Mouse (Mus musculus) common myeloid progenitor, adult 5-6 weeks (primary cell): ENCODE results near the gene Dlat. TPM values are rescaled to one million over a fixed set of nuclear protein-coding genes. Genes with fewer than 3 reads are reported as not detected.
"Not testable (repeated sequence)": the region's sequence is repeated elsewhere in the genome, so short reads cannot be mapped to it uniquely, and the experiment has no call there.

ENCODE experiments used
- ATAC-seq: replicated peaks from 2 replicates; pipeline ENCODE4 v1.8.0; 2016; ENCODE audit warnings: low read depth, mild to moderate bottlenecking, moderate TSS enrichment, inconsistent platforms; ENCODE audit not compliant: poor library complexity, severe bottlenecking
- total RNA-seq: library from RNA; stranded (forward); fragments of 200-1000, 187-1606 nt; gene quantifications from 2 replicates; pipeline ENCODE4 v1.2.3, GENCODE M21; 2017

Gene Dlat
- total RNA-seq, 1 experiment from 2014 or later = 49.9 TPM

DNA sequence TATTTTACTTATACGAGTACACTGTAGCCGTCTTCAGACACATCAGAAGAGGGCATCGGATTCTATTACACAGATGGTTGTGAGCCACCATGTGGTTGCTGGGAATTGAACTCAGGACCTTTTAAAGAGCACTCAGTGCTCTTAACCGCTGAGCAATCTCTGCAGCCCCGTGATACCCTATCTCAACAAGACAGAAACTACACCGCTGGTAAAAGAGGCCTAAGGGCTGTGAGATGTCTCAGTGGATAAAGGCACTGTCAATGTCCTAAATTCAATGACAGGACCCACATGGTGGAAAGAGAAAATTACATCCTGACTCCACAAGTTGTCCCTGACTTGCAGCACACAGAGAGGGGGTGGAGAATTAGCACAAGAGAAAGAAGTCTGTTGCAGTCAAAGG lies 6.9 kb upstream of the Dlat start:
- no peak for ATAC-seq

DNA sequence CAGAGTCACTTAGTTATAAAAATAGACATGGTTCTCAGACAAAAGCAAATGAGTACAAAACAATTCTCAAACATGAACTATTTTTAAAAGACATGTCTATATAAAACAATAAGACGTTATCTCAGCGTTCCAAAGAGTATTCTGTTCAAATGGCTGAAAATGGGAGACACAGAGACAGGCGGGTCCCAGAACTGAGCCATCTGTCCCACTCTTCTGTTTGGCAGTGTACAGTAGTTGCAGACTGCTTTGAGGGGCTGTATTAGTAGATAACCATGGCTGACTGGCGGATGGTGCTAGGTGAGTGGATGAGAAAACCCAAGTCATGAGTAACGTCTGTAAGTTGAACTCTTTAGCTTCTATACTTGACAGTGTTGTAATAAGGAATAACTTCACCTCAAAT lies 5.2 kb upstream of the Dlat start:
- ATAC-seq = no peak

DNA sequence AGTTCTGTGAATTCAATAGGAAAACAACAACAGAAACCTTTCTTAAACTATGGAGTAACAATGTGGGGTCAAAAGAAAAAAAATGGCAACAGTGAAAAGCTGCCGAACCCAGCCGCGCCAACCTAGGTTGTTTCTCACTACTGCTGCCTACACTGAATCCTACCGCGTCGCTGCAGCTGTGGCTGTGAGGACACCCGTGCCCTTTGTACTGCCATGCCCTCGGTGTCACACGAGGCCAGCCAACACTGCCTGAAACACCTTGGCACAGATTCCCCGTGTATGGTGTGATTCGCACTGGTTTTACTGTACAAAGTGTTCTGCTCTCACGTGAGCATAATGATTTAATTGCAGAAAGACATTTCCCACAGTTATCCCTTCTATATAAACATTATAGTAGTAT lies 851 bp upstream of the Dlat start:
- ATAC-seq = 0 out of 2 replicates have a peak, but pooled peaks have one; percentile 29

DNA sequence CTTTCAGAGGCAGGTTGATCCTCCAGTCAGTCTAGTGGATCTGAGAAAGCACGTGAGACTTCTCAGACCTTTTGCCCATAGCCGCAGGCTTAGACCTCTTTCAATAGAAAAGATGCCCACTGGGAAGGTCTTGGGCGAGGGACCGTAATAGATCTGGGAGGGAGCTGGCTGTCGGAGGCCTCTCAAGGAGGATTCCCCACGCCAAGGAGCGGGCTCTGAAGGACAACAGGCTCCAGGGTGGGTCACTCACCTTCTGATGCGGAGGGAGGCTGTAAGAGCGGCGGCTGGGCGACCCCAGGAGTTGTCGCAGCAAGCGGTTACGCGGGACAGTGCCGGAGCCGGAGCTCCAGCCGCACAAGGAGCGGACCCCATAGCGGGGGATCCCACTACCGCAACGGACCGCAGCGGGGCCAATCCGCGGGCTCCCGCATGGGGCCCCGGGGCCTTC lies 615 bp downstream of the Dlat start:
- ATAC-seq = no peak

DNA sequence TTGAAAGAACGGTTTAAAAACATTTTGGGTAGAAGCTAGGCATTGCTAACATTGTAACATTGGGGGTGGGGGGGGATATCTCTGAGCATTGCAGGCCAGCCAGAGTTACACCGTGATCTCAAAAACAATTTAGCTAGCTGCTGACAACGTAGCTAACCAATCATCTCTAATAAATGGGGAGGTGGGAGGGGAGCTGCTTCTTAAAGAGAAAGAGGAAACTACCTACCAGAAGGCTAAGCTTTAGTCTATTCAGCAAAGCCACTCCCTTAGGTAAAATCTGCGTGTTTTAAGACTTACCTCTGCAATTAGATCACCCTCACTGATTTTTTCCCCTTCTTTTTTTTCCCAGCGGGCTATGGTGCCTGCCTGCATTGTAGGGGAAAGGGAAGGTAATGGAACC lies 1.2 kb downstream of the Dlat start:
- ATAC-seq = no peak

DNA sequence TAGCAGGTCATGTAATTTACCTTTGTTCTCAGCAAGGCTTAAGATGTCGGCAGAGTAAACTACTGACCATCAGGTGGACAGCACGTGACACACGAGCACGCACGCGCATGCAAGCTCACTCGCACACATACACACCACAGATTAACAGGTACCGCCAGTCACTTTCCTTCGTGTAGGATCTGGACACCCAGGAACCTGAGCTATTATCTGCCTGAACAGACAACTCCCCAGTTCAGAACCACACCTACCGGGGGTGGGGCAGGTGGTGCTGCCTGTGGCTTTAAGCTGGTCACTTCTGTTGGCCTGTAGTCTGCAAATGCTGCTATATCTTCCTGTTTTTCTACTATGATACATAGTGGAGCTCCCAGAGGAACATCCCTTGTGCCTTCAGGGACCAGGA lies 9.1 kb downstream of the Dlat start:
- no peak for ATAC-seq

DNA sequence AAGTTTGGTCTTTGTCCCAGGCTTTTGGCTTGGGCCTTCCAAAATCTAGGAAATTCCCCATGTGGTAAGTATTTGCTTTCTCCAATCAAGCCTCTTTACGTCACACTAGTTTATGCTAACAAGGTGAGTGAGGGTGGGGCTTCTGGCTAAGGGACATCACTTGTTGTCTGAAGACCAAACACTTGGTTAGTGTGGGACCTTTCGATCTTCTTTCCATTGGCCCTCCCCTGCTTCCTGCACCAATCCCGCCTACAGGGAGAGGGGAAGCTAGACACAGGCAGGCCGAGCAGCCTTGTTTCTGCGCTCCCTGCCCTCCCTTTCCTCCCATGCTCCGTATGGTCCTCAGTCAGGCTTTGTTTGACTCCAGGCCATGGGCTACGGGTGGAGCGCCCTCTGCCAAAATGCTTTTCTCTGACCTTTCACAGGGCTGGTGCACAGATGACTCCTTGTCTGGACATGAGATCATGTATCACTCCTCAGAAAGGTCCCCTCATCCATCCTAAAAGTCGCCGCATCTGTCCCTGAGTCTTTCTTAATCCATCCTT lies 12.7 kb downstream of the Dlat start:
- no peak for ATAC-seq

DNA sequence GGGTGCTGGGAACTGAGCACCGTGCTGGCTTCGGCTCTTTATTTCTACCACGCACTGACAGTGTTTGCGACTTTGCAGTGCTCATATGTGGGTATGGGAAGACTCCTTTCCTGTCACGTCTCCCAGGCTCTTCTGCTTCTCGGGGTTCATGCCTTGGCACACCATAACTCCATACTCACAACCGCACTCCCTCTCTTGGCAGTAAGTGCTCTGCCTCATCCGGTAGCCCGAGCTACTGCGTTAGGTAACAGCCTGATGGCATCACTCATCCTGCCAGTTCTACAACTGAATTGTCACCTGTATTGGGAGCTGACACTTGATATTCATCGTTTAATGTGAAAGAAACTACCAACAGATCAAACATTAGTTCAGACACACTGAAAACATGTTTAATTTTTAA lies 25.3 kb downstream of the Dlat start:
- no peak for ATAC-seq

DNA sequence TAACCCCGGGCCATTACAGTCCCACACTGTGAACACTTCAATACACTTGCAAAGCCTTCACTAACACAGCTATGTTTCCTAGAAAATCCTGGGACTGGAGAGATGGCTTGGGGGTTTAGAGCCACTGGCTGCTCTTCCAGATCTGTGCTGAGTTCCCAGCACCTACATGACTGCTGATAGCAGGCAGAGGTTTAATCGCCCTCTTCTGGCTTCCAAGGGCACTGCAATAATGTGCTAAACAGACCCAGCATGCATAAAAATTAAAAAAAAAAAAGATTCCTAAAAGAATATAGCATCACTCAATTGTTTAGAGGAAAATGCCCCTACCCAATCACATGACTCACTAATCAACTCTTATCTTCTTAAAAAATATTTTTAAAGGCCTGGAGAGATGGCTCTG lies 26.5 kb downstream of the Dlat start:
- ATAC-seq = 0 out of 2 replicates have a peak, but pooled peaks have one; percentile 45

DNA sequence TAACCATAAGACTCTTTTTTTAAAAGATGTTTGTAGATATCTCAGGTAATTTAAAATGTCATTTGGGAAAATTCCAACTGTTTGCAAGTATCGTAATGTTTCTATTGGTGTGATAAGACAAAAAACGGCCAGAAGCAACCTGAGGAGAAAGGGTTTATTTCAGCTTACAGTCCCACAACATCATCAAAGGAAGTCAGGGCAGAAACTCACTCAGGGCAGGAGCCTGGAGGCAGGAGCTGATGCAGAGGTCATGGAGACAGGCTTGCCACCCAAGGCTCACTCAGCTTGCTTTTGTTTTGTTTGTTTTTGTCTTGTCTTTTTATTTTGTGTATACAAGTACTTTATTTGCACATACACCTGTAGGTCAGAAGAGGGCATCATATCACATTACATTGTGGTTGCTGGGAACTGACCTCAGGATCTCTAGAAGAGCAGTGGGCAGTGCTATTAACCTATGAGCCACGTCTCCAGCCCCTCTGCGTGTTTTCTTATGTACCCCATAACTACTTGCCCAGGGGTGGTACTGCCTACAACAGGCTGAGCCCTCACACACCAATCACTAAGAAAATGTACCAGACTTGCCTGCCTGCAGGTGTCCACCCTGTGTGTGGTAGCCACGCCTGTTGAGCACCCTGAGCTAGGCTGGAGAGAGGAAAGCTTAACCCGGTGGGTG lies 27.4 kb downstream of the Dlat start:
- no peak for ATAC-seq

DNA sequence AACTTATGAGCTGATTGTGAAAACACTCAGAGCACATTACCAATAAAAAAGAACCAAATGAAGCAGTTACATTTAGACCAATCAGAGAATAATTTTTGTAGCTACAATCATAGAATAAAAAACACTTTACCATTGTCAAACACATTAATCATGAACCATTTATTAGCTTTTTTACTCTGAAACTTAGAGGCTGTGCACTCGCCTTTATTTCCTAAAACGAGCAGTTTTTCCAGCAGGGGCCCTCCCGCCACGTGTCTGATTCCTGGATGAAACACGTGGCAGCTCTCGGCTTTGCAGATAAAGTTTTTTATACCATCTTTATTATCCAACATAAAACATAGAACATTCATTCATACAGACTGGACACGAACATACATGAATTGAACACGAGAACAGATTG lies 28.7 kb downstream of the Dlat start:
- not testable (repeated sequence) for ATAC-seq

DNA sequence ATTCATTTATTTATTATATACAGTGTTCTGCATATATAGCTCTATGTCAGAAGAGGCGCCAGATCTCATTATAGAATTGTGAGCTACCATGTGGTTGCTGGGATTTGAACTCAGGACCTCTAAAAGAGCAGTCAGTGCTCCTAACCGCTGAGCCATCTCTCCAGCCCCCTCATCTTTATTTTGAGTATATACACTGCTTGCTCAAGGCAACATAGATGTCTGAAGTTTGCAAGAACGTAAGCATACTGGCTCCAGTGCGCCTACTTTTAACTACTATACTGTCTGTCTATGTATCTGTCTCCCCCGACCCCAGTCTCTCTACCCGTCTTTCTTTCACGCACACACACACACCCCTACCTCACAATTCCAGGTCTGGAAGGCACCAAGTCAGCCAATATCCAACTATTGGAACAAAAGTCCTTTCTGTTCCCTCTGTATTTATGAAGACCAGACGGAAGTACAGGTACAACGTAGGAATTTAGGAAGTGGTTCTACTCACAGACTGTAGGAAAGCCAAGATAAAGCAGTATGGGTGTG lies 41.7 kb downstream of the Dlat start:
- ATAC-seq = no peak

DNA sequence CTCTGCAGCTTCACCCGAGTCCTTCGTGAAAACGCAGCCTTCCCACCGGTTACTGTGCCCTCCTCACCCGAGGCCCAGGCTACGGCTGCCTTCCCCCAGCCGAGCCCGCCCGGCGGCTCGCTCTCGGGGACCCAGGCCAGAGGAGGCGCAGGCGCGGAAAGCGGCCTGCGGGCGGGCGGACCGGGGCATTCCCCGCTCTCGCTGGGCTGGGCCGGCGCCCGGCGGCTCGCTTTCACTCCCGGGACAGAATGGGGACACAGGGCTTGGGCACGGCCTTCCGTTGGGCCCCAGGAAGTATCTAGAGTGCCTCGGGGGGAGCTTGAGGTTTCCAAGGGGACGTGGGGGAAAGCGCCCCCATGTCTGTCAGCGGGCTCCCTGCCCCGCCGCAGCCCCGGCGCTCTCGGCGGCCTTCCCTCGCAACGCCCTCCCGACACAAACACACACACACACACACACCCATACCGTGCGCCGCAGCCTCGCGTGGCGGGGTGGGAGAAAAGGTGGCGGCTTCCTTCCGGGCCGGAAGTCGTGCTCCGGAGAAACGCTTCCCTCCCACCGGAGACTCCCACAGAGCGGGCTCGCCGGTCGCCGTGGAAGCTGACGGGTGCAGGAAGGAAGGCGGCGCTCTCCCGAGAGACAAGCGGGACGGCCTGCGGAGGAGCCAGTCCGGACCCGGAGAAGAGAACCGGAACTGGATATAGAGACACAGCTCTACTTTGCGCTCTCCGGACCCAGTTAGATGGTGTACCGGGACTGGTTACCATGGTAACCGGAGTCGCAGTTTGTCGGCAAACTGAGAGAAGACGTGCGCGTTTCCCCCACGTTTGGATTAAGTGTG lies 42.6 kb downstream of the Dlat start, which contains the start of the genes Pih1d2 and Nkapd1:
TSS of gene Pih1d2 (plus strand) at position 556 of the 838 bp plus-strand sequence.
TSS of gene Nkapd1 (minus strand) at position 699 of the 838 bp plus-strand sequence.
- ATAC-seq = peak; percentile 92

DNA sequence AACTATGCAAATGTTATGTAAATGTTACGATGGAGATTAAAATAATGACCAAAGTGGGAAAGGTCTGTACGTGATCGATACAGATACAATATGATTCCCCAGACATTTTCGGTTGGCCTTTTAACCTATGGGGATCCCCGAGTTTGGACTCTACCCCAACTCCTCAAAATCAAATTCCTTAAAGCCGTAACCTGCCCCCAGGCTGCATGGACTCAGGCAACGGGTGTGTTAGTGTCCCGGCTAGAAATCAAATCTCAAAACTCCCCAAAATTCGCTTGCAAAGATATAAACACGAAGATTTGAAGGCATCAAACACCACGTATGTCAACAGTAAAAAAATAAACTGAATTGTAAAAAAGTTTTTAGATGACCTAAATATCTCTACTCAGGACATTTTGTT lies 43.4 kb downstream of the Dlat start:
- no peak for ATAC-seq

DNA sequence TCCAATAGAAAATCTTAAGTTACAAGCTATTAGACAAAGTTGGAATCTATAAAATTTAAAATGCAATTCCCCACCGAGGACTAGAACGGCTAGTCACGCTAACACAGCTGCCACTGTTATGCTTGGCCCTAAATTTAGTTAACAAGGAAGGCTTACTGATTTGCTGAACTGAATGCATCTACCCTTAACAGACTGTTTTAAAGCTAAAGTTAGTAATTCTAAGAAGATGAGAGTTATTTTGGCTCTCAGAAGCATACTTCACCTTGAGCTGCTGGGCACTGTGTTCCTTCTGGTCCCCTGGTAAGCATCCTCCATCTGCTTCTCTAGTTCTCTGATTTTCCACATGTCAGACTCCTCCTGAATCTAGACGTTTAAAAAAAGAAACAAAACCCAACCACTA lies 47.5 kb downstream of the Dlat start:
- no peak for ATAC-seq

DNA sequence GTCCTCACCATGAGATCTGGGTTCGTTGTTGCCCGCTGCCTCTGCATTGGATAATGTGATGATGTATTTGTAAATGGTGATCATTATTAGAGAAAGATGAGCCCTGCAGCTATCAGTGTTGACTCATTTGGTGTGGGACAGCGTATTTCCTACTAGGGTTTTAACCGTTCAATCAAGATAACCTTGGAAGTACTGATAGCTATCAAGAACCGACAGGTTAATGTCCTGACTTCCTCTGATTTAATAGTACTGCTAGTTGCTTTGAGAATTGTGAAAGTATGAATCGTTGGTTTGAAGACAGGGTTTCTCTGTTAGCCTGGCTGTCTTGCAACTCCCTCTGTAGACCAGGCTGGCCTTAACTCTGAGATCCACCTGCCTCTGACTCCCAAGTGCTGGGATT lies 55.2 kb downstream of the Dlat start:
- ATAC-seq = no peak

DNA sequence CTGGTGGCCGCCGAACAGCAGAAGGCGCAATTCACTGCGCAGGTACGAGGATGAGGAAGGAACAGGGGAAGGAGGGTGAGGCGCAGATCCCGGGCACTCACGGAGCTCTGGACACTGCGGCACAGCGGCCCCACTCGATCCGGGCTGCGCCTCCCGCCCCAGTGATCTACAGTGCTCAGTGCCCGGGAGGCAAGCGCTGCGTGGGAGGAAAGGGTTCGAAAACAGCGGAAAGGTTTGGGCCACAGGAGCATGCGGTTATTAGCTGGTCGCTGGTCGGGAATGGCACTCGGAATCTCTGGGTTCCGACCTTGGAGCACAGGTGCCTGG lies 55.6 kb downstream of the Dlat start:
- no peak for ATAC-seq

DNA sequence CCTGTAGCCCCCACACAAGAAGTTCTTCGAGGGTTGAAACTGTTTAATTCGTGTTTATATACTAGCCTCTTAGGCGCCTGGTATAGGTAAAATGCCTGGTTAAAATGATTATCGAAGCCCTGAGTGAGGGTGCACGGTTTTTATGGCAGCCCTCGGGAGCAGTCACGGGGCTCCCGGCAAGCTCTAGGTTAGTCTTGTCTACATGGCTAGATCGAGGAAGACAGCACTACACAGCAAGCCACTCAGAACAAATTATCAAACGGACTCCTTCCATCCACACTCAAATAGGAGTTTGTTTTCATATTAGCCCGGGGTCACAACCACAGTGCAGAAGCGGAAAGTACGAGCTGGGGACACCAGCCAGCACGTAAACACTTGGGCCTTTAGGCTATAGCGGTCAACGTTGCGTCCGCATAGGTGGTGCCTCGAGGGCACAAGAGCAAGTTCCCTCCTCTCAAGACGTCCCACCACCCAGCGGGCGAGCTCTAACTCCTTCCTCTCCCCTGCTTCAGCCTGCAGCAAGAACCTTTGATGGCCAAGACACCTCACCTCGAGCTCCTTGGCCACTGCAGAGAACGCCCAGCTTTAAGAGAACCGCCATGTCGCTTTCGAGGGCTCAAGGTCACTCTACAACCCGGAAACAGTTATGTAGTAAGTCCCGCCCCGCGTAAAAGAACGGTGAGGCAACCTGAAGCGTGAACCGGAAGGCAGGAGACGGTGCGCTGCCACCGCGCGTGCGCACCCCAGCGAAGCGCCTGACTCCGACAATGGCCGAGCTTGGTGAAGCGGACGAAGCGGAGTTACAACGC lies 56.2 kb downstream of the Dlat start, which contains the start of the genes Sdhd and Timm8b:
TSS of gene Sdhd (minus strand) at position 624 of the 809 bp plus-strand sequence.
TSS of gene Timm8b (plus strand) at position 722 of the 809 bp plus-strand sequence.
- ATAC-seq = peak; percentile 96

DNA sequence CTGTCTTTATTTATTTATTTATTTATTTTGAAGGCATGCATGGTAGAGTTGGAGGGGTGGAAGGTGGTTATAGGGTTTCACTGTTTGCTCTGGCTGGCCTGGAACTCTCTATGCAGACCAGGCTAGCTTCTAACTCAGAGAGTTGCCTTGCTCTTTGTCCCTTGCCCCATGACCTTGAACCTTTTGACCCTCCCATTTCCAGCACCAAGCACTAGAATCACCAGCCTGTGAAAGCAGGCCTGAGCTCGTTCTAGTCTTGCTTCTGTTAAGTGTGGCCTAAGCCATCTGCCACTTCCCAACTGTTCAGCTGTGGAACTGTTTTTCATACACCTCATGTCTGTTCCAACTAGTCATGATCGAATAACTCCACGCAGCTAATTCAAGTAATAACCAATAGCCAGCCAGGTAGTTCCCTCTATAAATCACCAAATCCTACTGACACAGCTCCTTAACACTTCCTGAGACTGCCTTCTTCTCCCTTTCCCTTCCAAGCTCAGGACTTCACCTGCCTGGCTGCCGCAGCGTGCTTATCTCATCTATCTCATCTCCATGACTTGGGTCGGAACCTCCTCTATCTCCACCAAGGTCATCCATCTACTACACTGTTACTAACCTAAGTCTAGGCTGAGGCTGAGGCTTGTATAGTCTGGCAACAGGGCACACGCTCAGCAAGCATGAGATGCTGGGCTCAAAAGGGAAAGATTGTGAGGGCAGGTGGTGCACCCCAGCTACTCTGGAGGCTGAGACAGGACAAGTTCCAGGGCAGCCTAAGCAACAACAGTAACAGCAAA lies 57.3 kb downstream of the Dlat start:
- no peak for ATAC-seq
